Mouse (Mus musculus) limb, embryonic 14.5 days (tissue): ENCODE results near the gene Astn2. TPM values are rescaled to one million over a fixed set of nuclear protein-coding genes. Genes with fewer than 3 reads are reported as not detected.

ENCODE experiments used
- ATAC-seq: fragments of 200-750 bp; cut with Nextera tagmentation; 2 replicates; pipeline ENCODE4 v1.8.0; 2017; ENCODE audit warnings: low read depth, moderate number of reproducible peaks, moderate TSS enrichment; ENCODE audit not compliant: low FRiP score
- DNase-seq: peaks from one replicate; pipeline ENCODE4 v3.0.0-alpha.2; 2015; ENCODE audit warnings: low spot score
- H3K27ac ChIP-seq: fragments of 300-500 bp; sonication (generic); replicated peaks from 2 replicates; pipeline ENCODE4 v1.5.1; 2014; ENCODE audit warnings: low read depth, mild to moderate bottlenecking, low read length, moderate library complexity, mixed read lengths
- H3K27me3 ChIP-seq: fragments of 300-500 bp; sonication (generic); 2 replicates; pipeline ENCODE4 v1.6.1; 2014; ENCODE audit warnings: low read length, mixed read lengths; ENCODE audit not compliant: control insufficient read depth, insufficient read depth
- H3K36me3 ChIP-seq: fragments of 300-500 bp; sonication (generic); 2 replicates; pipeline ENCODE4 v1.6.1; 2014; ENCODE audit warnings: mild to moderate bottlenecking, low read length, moderate library complexity, mixed read lengths; ENCODE audit not compliant: control insufficient read depth, insufficient read depth
- H3K4me1 ChIP-seq: fragments of 300-500 bp; sonication (generic); 2 replicates; pipeline ENCODE4 v1.6.1; 2014; ENCODE audit warnings: antibody characterized with exemption, low read length, mixed read lengths; ENCODE audit not compliant: control insufficient read depth, insufficient read depth
- H3K4me2 ChIP-seq: fragments of 300-500 bp; sonication (generic); replicated peaks from 2 replicates; pipeline ENCODE4 v1.6.1; 2014; ENCODE audit warnings: low read depth, mild to moderate bottlenecking, low read length, moderate library complexity; ENCODE audit not compliant: severe bottlenecking
- H3K4me3 ChIP-seq: fragments of 300-500 bp; sonication (generic); replicated peaks from 2 replicates; pipeline ENCODE4 v1.5.1; 2014; ENCODE audit warnings: low read length
- H3K9ac ChIP-seq: fragments of 300-500 bp; sonication (generic); 2 replicates; pipeline ENCODE4 v1.6.1; 2014; ENCODE audit warnings: mild to moderate bottlenecking, low read depth, low read length, moderate library complexity; ENCODE audit not compliant: severe bottlenecking
- H3K9me3 ChIP-seq: fragments of 300-500 bp; sonication (generic); 2 replicates; pipeline ENCODE4 v1.6.1; 2016; ENCODE audit warnings: low read length; ENCODE audit not compliant: control insufficient read depth
- POLR2A ChIP-seq: fragments of 200-500 bp; IDR thresholded peaks from 2 replicates; pipeline ENCODE4 v1.8.0; 2012; ENCODE audit warnings: inconsistent platforms, mild to moderate bottlenecking, moderate library complexity, borderline replicate concordance; ENCODE audit not compliant: insufficient read depth, insufficient read length; ENCODE audit errors: extremely low read depth
- WGBS: fragments of 180-500 bp; shearing (Covaris S2); extraction: QIAGEN DNeasy Blood & Tissue Kit; methylation state at CpG from one replicate; pipeline ENCODE4 v1.1.7; 2014; 5-methylcytosine and 5-hydroxymethylcytosine counted together
- polyA plus RNA-seq, 2 experiments: library from polyadenylated mRNA; depleted of rRNA in 1 of 2; stranded (reverse) in 1 of 2; unstranded in 1 of 2; fragments of >200 nt; fragmentation: Nextera tagmentation in 1 of 2; extraction: Ambion mirVana in 1 of 2; gene quantifications; 2 replicates each; pipeline versions ENCODE4 v1.2.1 to v1.2.3; 2012 to 2014

Astn2 gene
- polyA plus RNA-seq, 2 experiments: 1.6 to 8.7 TPM

GRCm38 (mm10) chr4:65830495-65830894 lies 573.9 kb downstream of the Astn2 start:
- H3K4me2 ChIP-seq: no peak overlapping the region
- H3K27ac ChIP-seq: no peak overlapping the region
- no peaks in the 10 kb centered on the region for H3K4me1 ChIP-seq
- ATAC-seq: no peak
- no peaks in the 10 kb centered on the region for H3K9me3 ChIP-seq
- TF ChIP-seq POLR2A: no peak
- no peaks in the 10 kb centered on the region for H3K27me3 ChIP-seq
- H3K36me3 ChIP-seq: no peaks in the 10 kb centered on the region
- no peak overlapping the region for H3K4me3 ChIP-seq
- DNase-seq: no peak
- WGBS: 10% methylated on average over 3 of the region's 3 CpGs
- H3K9ac ChIP-seq: no peak overlapping the region

GRCm38 (mm10) chr4:65821070-65821469 lies 583.3 kb downstream of the Astn2 start:
- H3K4me3 ChIP-seq: no peak overlapping the region
- no peaks in the 10 kb centered on the region for H3K9me3 ChIP-seq
- H3K27ac ChIP-seq: no peak overlapping the region
- DNase-seq (no peak), ATAC-seq (no peak)
- no peaks in the 10 kb centered on the region for H3K27me3 ChIP-seq
- 72% methylated on average over 2 of the region's 2 CpGs for WGBS
- H3K36me3 ChIP-seq: no peaks in the 10 kb centered on the region
- H3K4me2 ChIP-seq: no peak overlapping the region
- H3K4me1 ChIP-seq: no peaks in the 10 kb centered on the region
- no peak overlapping the region for H3K9ac ChIP-seq
- no peak for TF ChIP-seq POLR2A

- Histone ChIP-seq H3K4me2 (no peak overlapping the region), H3K4me3 (no peak overlapping the region), H3K9ac (no peak overlapping the region), H3K27me3 (no peaks in the 10 kb centered on the region), H3K27ac (no peak overlapping the region), H3K9me3 (no peaks in the 10 kb centered on the region), H3K4me1 (no peaks in the 10 kb centered on the region), H3K36me3 (no peaks in the 10 kb centered on the region)
- no peak for TF ChIP-seq POLR2A
- DNase-seq: no peak
- WGBS: 56% methylated on average over 2 of the region's 2 CpGs
- no peak for ATAC-seq
Observed at GRCm38 (mm10) chr4:65820236-65820635, 584.2 kb downstream of the Astn2 start.

- no peak for TF ChIP-seq POLR2A
- WGBS: 68% methylated on average over 3 of the region's 3 CpGs
- Histone ChIP-seq H3K4me3 (no peak overlapping the region), H3K36me3 (no peaks in the 10 kb centered on the region), H3K4me1 (no peaks in the 10 kb centered on the region), H3K4me2 (no peak overlapping the region), H3K27ac (no peak overlapping the region), H3K9me3 (no peaks in the 10 kb centered on the region), H3K27me3 (no peaks in the 10 kb centered on the region), H3K9ac (no peak overlapping the region)
- DNase-seq (no peak), ATAC-seq (no peak)
Observed at GRCm38 (mm10) chr4:65819835-65820234, 584.6 kb downstream of the Astn2 start.

GRCm38 (mm10) chr4:65814176-65814535 lies 590.3 kb downstream of the Astn2 start:
- H3K4me1 ChIP-seq: no peaks in the 10 kb centered on the region
- no peak for TF ChIP-seq POLR2A
- no peak for DNase-seq
- no peaks in the 10 kb centered on the region for H3K27me3 ChIP-seq
- WGBS: 68% methylated on average over 2 of the region's 2 CpGs
- H3K9ac ChIP-seq: no peak overlapping the region
- H3K9me3 ChIP-seq: no peaks in the 10 kb centered on the region
- H3K4me2 ChIP-seq: no peak overlapping the region
- no peak for ATAC-seq
- no peaks in the 10 kb centered on the region for H3K36me3 ChIP-seq
- no peak overlapping the region for H3K4me3 ChIP-seq
- no peak overlapping the region for H3K27ac ChIP-seq
